Mouse (Mus musculus): Measurements from ENCODE around the gene Abcc6. TPM values are rescaled to one million over a fixed set of nuclear protein-coding genes. Genes with fewer than 3 reads are reported as not detected.

Abcc6 gene
- polyA plus RNA-seq, 2 experiments: 4.1 to 12.0 TPM

GRCm38 (mm10) chr7:45922928-45923761, 107.0 kb downstream of the Abcc6 start:
- H3K27me3 ChIP-seq (ENCODE audit: control insufficient read depth, insufficient read depth, low read length): no peaks in the 10 kb centered on the region
- peak overlapping the region; percentile 84 for H3K4me2 ChIP-seq (ENCODE audit: low read depth)
- H3K27ac ChIP-seq: peak overlapping the region; percentile 76
- H3K9me3 ChIP-seq (ENCODE audit: control insufficient read depth, low read length): no peaks in the 10 kb centered on the region
- peak overlapping the region; percentile 59 for H3K9ac ChIP-seq (replicated peaks)
- peaks cover 22 to 39% of the 10 kb centered on the region in 2 experiments for H3K4me1 ChIP-seq (replicated peaks; ENCODE audit: control insufficient read depth in 2 of 2, insufficient read depth in 2 of 2, low read length in 1 of 2)
- DNase-seq (ENCODE audit: low read depth in 3 of 3, low spot score in 3 of 3) (peak; percentile 82 to 90 (median 87)), ATAC-seq (ENCODE audit: insufficient read depth) (peak; percentile 84)
- H3K4me3 ChIP-seq (ENCODE audit: insufficient read depth in 1 of 2, low read depth in 2 of 2, low read length in 2 of 2): peak overlapping the region; percentile 56 to 64
- no peaks in the 10 kb centered on the region for H3K36me3 ChIP-seq (replicated peaks; ENCODE audit: control insufficient read depth, insufficient read depth, low read depth)
- under 1% methylated on average over 37 of the region's 37 CpGs for WGBS (ENCODE audit: insufficient replicate concordance)
- TF ChIP-seq CTCF (IDR thresholded peaks at IDR 0.05; ENCODE audit: low read depth) (no peak), EP300 (IDR thresholded peaks at IDR 0.05; ENCODE audit: low read depth) (no peak; the same call in 1 of the 2 replicates)

- H3K4me2 ChIP-seq (ENCODE audit: low read depth): peak overlapping the region; percentile 84
- peaks cover 22 to 39% of the 10 kb centered on the region in 2 experiments for H3K4me1 ChIP-seq (replicated peaks; ENCODE audit: control insufficient read depth in 2 of 2, insufficient read depth in 2 of 2, low read length in 1 of 2)
- no peaks in the 10 kb centered on the region for H3K27me3 ChIP-seq (ENCODE audit: control insufficient read depth, insufficient read depth, low read length)
- H3K9me3 ChIP-seq (ENCODE audit: control insufficient read depth, low read length): no peaks in the 10 kb centered on the region
- WGBS (ENCODE audit: insufficient replicate concordance): 55% methylated on average over 12 of the region's 12 CpGs
- ATAC-seq (ENCODE audit: insufficient read depth): no peak
- no peak overlapping the region; the same call in 1 of the 2 replicates for H3K27ac ChIP-seq
- TF ChIP-seq CTCF (IDR thresholded peaks at IDR 0.05; ENCODE audit: low read depth): no peak
- no peak for TF ChIP-seq EP300 (IDR thresholded peaks at IDR 0.05; ENCODE audit: low read depth)
- H3K9ac ChIP-seq (replicated peaks): 0 out of 2 replicates have a peak overlapping the region, but pooled peaks have one; percentile 14
- no peak for DNase-seq (ENCODE audit: low read depth in 3 of 3, low spot score in 3 of 3)
- no peaks in the 10 kb centered on the region for H3K36me3 ChIP-seq (replicated peaks; ENCODE audit: control insufficient read depth, insufficient read depth, low read depth)
- no peak overlapping the region for H3K4me3 ChIP-seq (ENCODE audit: insufficient read depth in 1 of 2, low read depth in 2 of 2, low read length in 2 of 2)
These were observed 108.0 kb downstream of the Abcc6 start for GRCm38 (mm10) chr7:45921950-45922600.

DNA sequence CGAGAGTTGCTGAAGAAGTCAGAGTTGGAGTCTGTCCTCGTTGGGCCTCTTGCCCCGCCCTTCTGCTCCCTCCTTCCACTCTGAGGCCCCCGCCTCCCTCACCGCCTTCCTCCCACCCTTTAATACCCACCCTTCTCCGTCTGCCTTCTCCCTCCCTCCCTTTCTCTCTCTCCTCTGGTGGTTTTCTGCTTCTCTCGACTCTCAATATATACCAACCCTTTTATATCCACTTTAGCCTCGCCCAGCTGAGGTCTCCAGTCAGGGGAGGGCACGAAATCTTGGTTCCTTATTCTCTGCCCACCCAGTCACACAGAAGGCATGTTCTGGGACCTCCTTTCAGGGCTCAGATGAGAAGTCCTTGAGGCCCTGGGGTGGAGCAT, 108.9 kb downstream of the Abcc6 start, which contains the start of gene Emp3:
Gene Emp3 (minus strand): TSS at position 163 of the 380 bp plus-strand sequence.
- Histone ChIP-seq H3K36me3 (replicated peaks; ENCODE audit: control insufficient read depth, insufficient read depth, low read depth) (no peaks in the 10 kb centered on the region), H3K9ac (replicated peaks) (peak within 1 kb of the TSS; percentile 59), H3K4me2 (ENCODE audit: low read depth) (peak within 1 kb of the TSS; percentile 66), H3K4me1 (replicated peaks; ENCODE audit: control insufficient read depth in 2 of 2, insufficient read depth in 2 of 2, low read length in 1 of 2) (peaks cover 22 to 41% of the 10 kb centered on the region in 2 experiments), H3K9me3 (ENCODE audit: control insufficient read depth, low read length) (no peaks in the 10 kb centered on the region), H3K27ac (peak within 1 kb of the TSS; percentile 75), H3K27me3 (ENCODE audit: control insufficient read depth, insufficient read depth, low read length) (no peaks in the 10 kb centered on the region), H3K4me3 (ENCODE audit: insufficient read depth in 1 of 2, low read depth in 2 of 2, low read length in 2 of 2) (peak within 1 kb of the TSS; percentile 54 to 64)
- ATAC-seq (ENCODE audit: insufficient read depth) (peak; percentile 26; the same call in 1 of the 2 replicates), DNase-seq (ENCODE audit: low read depth in 3 of 3, low spot score in 3 of 3) (peak in 1 of 3 experiments; percentile 42)
- TF ChIP-seq CTCF (IDR thresholded peaks at IDR 0.05; ENCODE audit: low read depth) (no peak), EP300 (IDR thresholded peaks at IDR 0.05; ENCODE audit: low read depth) (no peak)
- 7% methylated on average over 9 of the region's 9 CpGs for WGBS (ENCODE audit: insufficient replicate concordance)

- no peaks in the 10 kb centered on the region for H3K9me3 ChIP-seq (ENCODE audit: control insufficient read depth, low read length)
- ATAC-seq (ENCODE audit: insufficient read depth) (no peak), DNase-seq (ENCODE audit: low read depth in 3 of 3, low spot score in 3 of 3) (no peak)
- H3K4me1 ChIP-seq (replicated peaks; ENCODE audit: control insufficient read depth in 2 of 2, insufficient read depth in 2 of 2, low read length in 1 of 2): peaks cover 22 to 41% of the 10 kb centered on the region in 2 experiments
- H3K27me3 ChIP-seq (ENCODE audit: control insufficient read depth, insufficient read depth, low read length): no peaks in the 10 kb centered on the region
- H3K9ac ChIP-seq (replicated peaks): peak overlapping the region; percentile 59
- H3K36me3 ChIP-seq (replicated peaks; ENCODE audit: control insufficient read depth, insufficient read depth, low read depth): no peaks in the 10 kb centered on the region
- H3K4me3 ChIP-seq (ENCODE audit: insufficient read depth in 1 of 2, low read depth in 2 of 2, low read length in 2 of 2): peak overlapping the region; percentile 54 to 64
- TF ChIP-seq EP300 (IDR thresholded peaks at IDR 0.05; ENCODE audit: low read depth) (no peak), CTCF (IDR thresholded peaks at IDR 0.05; ENCODE audit: low read depth) (no peak)
- peak overlapping the region; percentile 18 for H3K27ac ChIP-seq
- WGBS (ENCODE audit: insufficient replicate concordance): 14% methylated on average over 9 of the region's 9 CpGs
- H3K4me2 ChIP-seq (ENCODE audit: low read depth): peak overlapping the region; percentile 66
These were observed 109.4 kb downstream of the Abcc6 start for GRCm38 (mm10) chr7:45920583-45921241.
